Mouse (Mus musculus) olfactory bulb, adult 2 months (tissue): ENCODE measurements around the gene Sdf2l1.

ENCODE experiments used
- CTCF ChIP-seq: fragments of 200-500 bp; IDR thresholded peaks from 2 replicates; pipeline ENCODE4 v1.5.1; 2012; ENCODE audit warnings: low read depth, mild to moderate bottlenecking, low read length, moderate library complexity; ENCODE audit not compliant: insufficient read depth
- POLR2A ChIP-seq: fragments of 200-500 bp; IDR thresholded peaks from 2 replicates; pipeline ENCODE4 v1.6.1; 2012; ENCODE audit warnings: mild to moderate bottlenecking, low read depth, low read length, moderate library complexity; ENCODE audit not compliant: insufficient read depth

DNA sequence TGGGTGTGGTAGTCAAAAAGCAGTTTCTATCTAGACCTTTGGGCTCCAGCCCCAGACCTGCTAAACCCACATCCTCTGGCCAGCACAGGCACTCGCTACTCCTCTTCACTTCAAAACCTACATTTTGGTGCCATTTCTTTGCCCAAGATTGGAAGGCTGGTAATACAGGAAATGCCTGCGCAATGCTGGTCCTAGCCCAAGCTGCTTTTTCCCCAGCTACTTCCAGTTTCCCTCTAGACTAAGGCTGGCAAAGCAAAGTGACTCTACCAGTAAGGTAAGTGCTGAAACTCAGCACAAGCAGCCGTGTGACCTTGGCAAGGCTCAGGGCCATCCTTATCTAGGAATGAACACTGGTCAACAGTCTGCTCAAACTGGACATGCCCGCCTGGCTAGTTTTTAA lies 46.5 kb downstream of the Sdf2l1 start:
- TF ChIP-seq CTCF = no peak
- no peak for TF ChIP-seq POLR2A
